Mouse (Mus musculus): Measurements from ENCODE around the gene Ifnl3.

The Ifnl3 gene

DNA sequence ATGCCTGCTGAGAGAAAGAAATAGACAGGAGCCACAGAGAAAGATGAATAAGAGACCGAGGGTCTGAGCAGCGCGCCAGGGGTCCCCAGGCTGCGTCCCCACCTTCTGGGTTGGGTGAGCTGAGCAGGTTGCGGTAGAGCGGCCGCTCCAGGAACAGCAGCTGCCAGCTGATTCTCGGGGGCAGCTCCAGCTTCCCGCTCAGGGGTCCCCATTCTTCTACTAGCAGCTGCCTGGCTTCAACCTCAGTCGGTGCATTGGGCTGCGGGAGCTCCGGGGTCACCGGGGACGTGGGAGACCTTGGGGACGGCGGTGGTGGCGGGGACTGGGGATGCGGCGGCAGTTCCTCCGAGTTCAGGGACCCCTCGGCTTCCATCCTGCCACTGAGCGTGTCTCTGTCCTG lies 24.0 kb downstream of the Ifnl3 start:
- DNase-seq (ENCODE audit: low spot score): no peak

GRCm38 (mm10) chr7:28547154-28547553 lies 24.5 kb downstream of the Ifnl3 start, which contains the start of gene Nccrp1:
Nccrp1 (minus strand) TSS chr7:28547254.
- no peak for DNase-seq (ENCODE audit: low spot score)

GRCm38 (mm10) chr7:28547628-28548027 lies 25.0 kb downstream of the Ifnl3 start:
- no peak for DNase-seq (ENCODE audit: low spot score)

- no peak for DNase-seq (ENCODE audit: low spot score)
These were observed 30.4 kb downstream of the Ifnl3 start for GRCm38 (mm10) chr7:28553076-28553475.

DNA sequence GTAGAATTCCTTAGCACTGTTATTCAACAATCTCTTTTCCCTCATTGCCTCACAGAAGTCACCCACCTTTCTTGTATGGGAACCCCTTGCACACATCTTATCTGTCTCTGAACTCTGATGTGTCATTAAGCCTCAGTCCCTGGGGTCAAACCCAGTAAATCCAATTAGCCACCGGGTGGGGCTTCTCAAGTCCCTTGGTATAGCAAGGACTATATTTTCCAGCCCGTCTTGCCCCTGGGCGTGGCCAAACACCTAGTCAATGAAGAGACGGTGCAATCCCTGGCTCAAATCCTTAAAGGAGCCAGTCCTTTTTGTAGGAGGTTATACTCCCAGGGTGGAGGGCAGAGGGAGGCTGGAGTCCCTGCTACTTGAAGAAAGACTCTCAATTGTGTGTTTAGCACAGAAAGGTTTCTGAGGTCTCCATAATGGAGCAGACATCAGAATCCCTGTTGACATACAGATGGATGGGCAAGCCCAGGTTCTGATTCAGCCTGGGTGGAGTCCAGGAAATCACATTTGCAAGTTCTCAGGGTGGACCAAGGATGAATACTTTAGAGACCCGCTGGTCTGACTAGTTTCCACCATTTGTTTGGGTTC lies 33.4 kb downstream of the Ifnl3 start:
- no peak for DNase-seq (ENCODE audit: low spot score)

- DNase-seq (ENCODE audit: low spot score): no peak
These were observed 34.4 kb downstream of the Ifnl3 start for GRCm38 (mm10) chr7:28557069-28557468.

DNA sequence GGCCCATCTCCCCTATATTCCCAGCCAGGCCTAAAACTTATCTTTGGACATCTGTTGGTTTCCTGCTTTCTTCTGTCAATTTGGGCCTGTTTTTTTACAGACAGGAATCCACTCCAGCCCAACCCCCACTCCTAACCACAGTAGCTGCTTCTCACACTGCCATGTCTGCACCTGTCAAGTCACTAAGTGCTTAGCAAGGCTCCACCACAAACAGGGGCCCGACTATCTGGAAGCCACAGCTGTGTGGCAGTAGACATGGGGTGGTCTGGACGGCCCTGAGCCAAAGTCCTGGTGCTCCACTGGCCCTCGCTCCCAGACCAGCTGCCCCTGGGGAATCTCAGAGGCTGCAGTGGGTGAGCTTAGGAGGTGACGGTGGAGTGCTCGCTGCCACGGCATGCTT lies 35.1 kb downstream of the Ifnl3 start:
- DNase-seq (ENCODE audit: low spot score): no peak

DNA sequence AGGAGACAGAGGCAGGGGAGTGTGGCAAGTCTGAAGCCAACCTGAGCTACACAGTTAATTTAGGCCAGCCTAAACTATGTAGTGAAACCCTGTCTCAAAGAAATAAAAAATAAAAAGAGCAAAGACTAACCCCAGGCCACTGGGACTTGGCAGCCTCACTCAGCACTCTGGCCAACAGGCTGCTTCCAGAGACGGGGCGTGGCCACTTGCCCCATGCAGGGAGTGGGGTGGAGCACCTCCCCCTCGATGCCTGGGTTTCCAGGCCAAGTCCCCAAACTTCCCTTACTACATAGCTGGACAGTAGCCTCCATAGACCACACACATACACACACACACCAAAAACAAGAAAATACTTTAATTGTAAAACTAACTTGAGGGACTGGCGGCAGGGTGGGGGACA lies 35.9 kb downstream of the Ifnl3 start:
- DNase-seq (ENCODE audit: low spot score): no peak

DNA sequence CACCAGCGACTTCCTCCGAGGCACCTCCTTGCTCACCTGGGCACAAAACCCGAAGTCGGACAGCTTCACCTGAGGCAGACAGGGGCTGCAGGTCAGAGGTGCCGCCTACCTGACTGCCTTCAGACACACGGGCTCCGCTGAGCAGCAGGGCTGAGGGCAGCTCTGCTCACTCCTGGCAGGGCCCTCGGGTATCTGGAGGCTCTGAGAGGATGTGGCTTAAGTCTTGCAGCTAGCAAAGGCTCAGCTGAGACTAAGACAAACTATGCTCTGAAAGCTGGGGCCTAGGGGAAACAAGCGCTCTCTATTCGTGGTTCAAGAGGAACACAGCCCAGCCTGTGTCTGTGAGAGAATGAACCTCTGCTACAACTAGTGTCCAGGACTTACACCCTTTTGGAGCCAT lies 38.2 kb downstream of the Ifnl3 start:
- no peak for DNase-seq (ENCODE audit: low spot score)

GRCm38 (mm10) chr7:28561967-28562366 lies 39.3 kb downstream of the Ifnl3 start:
- DNase-seq (ENCODE audit: low spot score): no peak

- no peak for DNase-seq (ENCODE audit: low spot score)
These were observed 39.7 kb downstream of the Ifnl3 start for GRCm38 (mm10) chr7:28562371-28562770.

DNA sequence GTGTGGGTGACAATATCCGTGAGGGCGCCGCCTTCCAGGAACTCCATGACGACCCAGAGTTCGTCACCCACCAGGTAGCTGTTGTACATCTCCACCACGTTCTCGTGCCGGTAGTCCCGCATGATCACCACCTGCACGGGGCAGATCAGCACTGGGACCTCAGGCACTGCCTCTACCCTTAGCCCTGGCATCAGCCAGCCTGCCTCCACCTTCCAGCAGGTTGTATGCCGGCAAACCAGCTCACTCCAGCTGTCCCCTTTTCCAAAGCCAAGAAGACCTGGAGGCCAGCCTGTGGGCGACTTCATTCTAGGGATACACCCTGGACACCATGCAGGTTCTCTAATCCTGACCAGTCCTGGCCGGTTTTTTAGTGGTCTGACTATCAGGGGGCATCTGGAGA lies 40.3 kb downstream of the Ifnl3 start:
- DNase-seq (ENCODE audit: low spot score): no peak

GRCm38 (mm10) chr7:28565407-28565806 lies 42.8 kb downstream of the Ifnl3 start:
- DNase-seq (ENCODE audit: low spot score): no peak

DNA sequence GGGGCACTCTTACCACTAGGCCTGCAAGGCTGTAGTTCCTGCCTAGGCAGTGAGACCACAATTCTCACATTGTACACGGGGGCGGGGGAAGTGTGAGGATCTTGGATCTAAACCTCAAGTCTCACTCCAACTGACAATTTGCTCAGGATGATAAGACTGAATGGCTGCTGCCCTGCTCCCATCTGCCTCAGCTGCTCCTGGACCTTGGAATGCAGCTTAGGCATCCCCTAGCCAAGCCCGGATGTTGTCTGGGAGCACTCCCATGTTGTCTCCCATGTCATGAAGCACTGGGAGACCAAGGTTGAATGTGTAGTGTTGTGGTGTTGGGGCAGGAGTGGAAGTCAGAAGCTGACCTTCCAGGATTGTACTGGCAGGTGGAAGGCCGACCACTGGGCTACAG lies 44.9 kb downstream of the Ifnl3 start:
- no peak for DNase-seq (ENCODE audit: low spot score)

DNA sequence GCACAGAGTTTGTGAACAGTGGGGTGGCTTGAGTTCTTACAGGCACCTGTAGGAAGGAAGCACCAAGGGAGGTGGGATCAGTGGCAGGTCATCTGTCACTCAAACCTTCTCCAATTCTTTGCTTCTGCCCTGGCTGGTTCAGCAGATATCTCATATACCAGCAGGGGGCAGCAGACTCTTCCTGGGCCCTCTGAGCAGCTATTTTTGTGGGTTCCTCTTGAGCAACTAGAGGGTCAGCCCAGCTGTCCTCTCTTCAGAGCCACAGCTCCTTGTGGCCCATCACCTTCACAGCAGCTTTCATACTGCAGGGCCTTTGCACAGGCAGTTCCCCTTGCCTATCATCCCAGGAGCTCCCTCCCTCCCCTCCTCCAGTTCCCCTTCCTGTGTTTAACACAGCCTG lies 45.6 kb downstream of the Ifnl3 start:
- DNase-seq (ENCODE audit: low spot score): peak; percentile 65

DNA sequence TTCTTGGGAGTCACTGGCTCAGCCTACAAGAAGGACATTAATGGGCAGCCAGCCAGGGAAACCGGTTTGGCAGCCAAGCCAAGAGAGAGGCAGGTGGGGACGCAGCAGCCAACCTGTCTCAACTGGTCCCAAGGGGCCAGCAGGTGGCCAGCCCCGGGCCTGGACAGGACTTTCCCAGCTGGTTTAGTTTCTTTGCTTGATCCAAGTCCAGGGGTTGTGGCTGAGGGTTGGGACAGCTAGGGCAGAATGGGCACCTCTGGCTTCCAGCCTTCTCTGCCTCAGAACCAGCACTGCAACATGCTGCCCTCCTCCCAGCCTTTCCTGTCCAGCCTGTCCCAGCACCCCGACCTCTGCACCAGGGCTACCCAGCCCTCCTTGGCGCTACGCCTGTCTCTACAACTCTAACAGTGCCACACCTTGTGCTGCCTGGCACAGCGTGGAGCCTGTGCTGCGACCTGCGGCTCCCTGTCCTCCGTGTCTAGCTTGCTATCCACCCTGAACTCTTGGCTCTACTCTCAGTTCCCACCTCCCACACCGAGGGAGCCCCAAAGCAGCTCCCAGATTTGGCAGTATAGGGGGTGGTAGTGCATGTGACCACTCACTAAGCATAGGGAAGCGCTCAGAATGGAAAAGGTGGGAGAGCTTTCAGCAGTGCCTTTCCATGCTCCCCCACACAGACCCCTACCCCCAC lies 47.8 kb downstream of the Ifnl3 start:
- no peak for DNase-seq (ENCODE audit: low spot score)

DNA sequence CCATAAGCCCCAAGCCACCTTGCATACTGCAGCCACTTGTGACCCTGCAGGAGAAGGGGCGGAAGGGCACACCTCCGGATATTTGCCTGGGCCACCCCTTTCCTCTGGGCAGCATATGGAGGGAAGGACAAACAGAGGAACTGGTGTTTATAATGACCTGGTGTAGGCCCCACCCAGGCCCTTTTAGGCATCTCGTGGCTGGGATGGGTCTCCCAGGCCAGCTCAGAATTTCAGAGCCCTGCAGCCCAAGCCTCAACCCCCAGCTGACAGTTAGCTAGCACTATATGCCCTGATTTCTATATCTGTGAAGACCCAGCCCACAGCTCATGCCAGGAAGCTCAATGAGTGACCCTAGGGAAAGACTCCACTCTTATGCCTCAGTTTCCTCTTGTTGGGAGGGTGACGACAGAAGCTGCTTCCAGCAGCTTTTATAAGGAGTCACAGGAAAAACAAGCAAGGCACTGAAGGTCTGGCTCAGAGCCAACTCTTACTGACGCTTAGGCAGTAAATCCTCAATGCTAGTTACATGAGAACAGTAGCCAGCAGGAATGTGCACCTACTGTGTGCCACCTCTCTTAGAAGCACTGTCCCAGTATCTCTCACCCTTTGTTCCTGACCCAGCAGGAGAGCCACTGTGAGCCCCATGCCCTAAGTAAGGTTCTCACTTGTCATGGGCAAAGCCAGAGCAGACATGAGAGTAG lies 48.5 kb downstream of the Ifnl3 start:
- no peak for DNase-seq (ENCODE audit: low spot score)

GRCm38 (mm10) chr7:28572689-28573088 lies 50.1 kb downstream of the Ifnl3 start:
- DNase-seq (ENCODE audit: low spot score): no peak

- no peak for DNase-seq (ENCODE audit: low spot score)
These were observed 50.6 kb downstream of the Ifnl3 start for GRCm38 (mm10) chr7:28573236-28573635.
